Mouse (Mus musculus) heart, adult 2 months (tissue): ENCODE measurements at regions not wholly inside any gene's neighbourhood (a gene's known extent, or its start where the extent isn't known, plus 50 kb on each side); places are given as distances from the start of the nearest gene placed in this dataset.

ENCODE experiments used
- DNase-seq, 2 experiments: peaks; one replicate each; pipeline ENCODE4 v3.0.0; 2021
- H3K27ac ChIP-seq: fragments of 200-600 bp; 2 replicates; pipeline ENCODE4 v1.8.1; 2022
- H3K27me3 ChIP-seq: fragments of 200-500 bp; 2 replicates; pipeline ENCODE4 v1.6.1; 2012; ENCODE audit warnings: mild to moderate bottlenecking, low read length, inconsistent platforms, mixed read lengths; ENCODE audit not compliant: control insufficient read depth, insufficient read depth
- H3K36me3 ChIP-seq: fragments of 200-500 bp; 2 replicates; pipeline ENCODE4 v1.6.1; 2012; ENCODE audit warnings: low read length, inconsistent platforms; ENCODE audit not compliant: control insufficient read depth, insufficient read depth
- H3K4me1 ChIP-seq: fragments of 200-500 bp; 2 replicates; pipeline ENCODE4 v1.6.1; 2011; ENCODE audit warnings: low read length; ENCODE audit not compliant: control insufficient read depth, insufficient read depth
- H3K4me3 ChIP-seq: fragments of 200-600 bp; 2 replicates; pipeline ENCODE4 v1.8.1; 2022
- H3K79me2 ChIP-seq: fragments of 200-500 bp; replicated peaks from 2 replicates; pipeline ENCODE4 v1.6.1; 2012; ENCODE audit warnings: mild to moderate bottlenecking, inconsistent platforms, low read length, moderate library complexity, mixed read lengths; ENCODE audit not compliant: control insufficient read depth, insufficient read depth
- H3K9ac ChIP-seq: fragments of 200-500 bp; 2 replicates; pipeline ENCODE4 v1.6.1; 2012; ENCODE audit warnings: low read depth, mild to moderate bottlenecking, control low read depth, inconsistent platforms, low read length, mixed read lengths
- CTCF ChIP-seq: fragments of 200-600 bp; IDR thresholded peaks from 2 replicates; pipeline ENCODE4 v1.8.1; 2022; ENCODE audit warnings: antibody characterized with exemption, mild to moderate bottlenecking, moderate library complexity
- EP300 ChIP-seq: fragments of 200-500 bp; IDR thresholded peaks from 2 replicates; pipeline ENCODE4 v1.6.1; 2011; ENCODE audit warnings: low read depth, low read length, control low read depth; ENCODE audit not compliant: insufficient read depth
- POLR2A ChIP-seq: fragments of 200-500 bp; IDR thresholded peaks from 2 replicates; pipeline ENCODE4 v1.6.1; 2011; ENCODE audit warnings: mild to moderate bottlenecking, low read depth, low read length, control low read depth; ENCODE audit not compliant: insufficient read depth
- WGBS: fragments of 180-500 bp; shearing (Covaris S2); methylation state at CpG from one replicate; pipeline ENCODE4 v1.1.7; 2018; 5-methylcytosine and 5-hydroxymethylcytosine counted together
- intact Hi-C: fragments of 180-260 bp; cut with DNase I; formaldehyde crosslinking; loops from one replicate; pipeline ENCODE4 v1.15.1; 2025

DNA sequence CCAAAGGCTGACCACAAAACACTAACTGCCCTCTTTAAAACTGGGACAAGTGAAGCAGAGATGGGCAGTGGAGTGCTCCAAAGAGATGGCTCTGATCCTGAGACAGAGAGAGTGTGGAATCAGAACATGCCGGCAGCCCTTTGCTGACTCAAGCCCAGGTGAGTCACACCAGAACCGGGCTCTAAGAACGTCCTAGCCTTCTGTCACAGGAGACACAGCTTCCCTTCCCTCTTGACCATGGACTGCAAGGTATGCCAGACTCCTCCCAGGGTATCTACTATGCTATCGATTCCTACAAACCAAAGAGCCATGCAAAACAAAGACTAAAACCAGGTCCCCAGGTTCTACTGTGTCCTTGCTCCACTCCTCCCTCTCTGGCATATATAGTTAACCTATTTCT lies 98.0 kb downstream of the Dhx15 start:
- TF ChIP-seq POLR2A (no peak), EP300 (no peak), CTCF (no peak)

DNA sequence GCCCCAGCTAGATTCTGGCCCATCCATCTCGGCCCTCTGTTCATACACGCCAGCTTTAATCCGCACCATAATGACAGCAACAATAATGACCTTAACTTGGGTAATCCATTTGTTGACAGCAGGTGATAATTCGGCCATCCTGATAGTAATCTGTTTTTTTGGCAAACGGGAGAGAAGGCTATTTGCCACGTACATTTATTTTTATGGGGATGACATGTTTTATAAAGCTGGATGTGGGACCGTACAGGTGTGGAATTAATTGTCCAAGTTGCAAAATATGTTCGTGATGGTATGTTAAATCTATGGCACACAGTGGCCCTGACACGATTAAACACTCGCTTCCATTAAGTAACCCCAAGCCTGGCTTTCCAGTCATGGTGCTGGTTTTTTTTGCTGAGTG lies 102.2 kb downstream of the Dhx15 start:
- Histone ChIP-seq H3K4me1 (no peaks in the 10 kb centered on the region), H3K4me3 (no peak overlapping the region), H3K36me3 (no peaks in the 10 kb centered on the region), H3K9ac (no peak overlapping the region), H3K79me2 (no peaks in the 10 kb centered on the region), H3K27ac (no peak overlapping the region), H3K27me3 (no peaks in the 10 kb centered on the region)
- no peak for TF ChIP-seq POLR2A
- no peak for TF ChIP-seq CTCF
- TF ChIP-seq EP300: no peak
- intact Hi-C loops: no loop called here
- WGBS: 88% methylated on average over 10 of the region's 10 CpGs
- no peak for DNase-seq

More for the DNA sequence above, 98.0 kb downstream of the Dhx15 start:
- Histone ChIP-seq H3K79me2 (no peaks in the 10 kb centered on the region), H3K4me1 (no peaks in the 10 kb centered on the region), H3K36me3 (no peaks in the 10 kb centered on the region), H3K27me3 (no peaks in the 10 kb centered on the region), H3K9ac (no peak overlapping the region), H3K4me3 (no peak overlapping the region), H3K27ac (no peak overlapping the region)
- WGBS: 62% methylated on average over 4 of the region's 4 CpGs
- intact Hi-C loops: no loop called here
- DNase-seq: no peak

DNA sequence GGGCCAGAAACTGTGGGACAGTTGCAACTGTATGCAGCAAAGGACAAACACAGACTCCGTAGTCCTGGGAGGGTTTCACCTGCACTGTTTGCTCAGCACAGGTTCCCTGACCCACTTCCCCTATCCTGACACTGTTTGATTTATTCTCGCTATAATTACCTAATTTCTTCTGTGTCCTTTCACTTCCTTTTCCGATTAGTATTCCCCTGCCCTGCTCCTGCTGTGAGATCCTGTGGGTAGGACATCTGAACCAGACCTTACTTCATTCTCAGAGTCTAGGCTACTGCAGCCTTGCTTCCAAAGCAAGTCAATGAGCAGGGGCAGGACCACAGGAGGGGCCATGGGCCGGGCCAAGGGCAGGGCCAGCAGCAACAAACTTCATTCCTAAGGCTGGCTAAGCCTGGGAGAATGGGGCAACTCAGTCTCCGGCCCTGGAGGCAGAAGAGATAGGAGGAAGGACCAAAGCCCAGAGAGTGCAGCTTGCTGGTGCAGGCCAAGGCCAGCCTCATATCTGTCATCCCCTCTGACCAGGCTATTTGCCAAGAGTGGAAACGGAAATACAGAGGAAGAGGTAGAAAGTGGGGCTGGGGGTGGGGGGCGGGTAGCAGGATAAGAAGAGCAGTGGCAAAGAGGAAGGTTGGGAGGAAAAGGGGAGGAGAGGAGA lies 103.4 kb downstream of the Dhx15 start:
- Histone ChIP-seq H3K27ac (no peak overlapping the region), H3K36me3 (no peaks in the 10 kb centered on the region), H3K4me3 (no peak overlapping the region), H3K9ac (no peak overlapping the region), H3K4me1 (no peaks in the 10 kb centered on the region), H3K79me2 (no peaks in the 10 kb centered on the region), H3K27me3 (no peaks in the 10 kb centered on the region)
- 38% methylated on average over 6 of the region's 7 CpGs for WGBS
- no peak for DNase-seq
- intact Hi-C loops: no loop called here
- TF ChIP-seq EP300: no peak
- TF ChIP-seq CTCF: no peak
- no peak for TF ChIP-seq POLR2A

DNA sequence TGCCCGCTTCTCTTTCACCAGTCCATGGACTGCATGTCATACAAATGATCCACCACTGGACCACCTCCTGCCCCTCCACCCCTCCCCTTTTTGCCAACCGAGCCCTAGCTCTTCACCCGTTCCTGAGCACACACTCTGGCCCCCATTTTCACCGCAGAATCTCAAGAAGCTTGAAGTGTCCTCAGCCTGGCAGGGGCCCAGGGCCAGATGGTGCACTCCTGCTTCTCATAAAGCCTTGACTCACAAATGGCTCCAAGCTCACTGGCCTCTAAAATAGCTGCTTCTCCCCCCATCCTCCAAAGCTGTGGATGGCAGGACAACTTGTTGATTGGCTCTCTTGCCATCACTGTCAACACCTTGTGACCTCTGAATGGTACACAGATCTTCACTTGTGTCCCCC lies 110.0 kb downstream of the Dhx15 start:
- Histone ChIP-seq H3K79me2 (no peaks in the 10 kb centered on the region), H3K36me3 (no peaks in the 10 kb centered on the region), H3K4me1 (no peaks in the 10 kb centered on the region), H3K9ac (no peak overlapping the region), H3K27me3 (no peaks in the 10 kb centered on the region), H3K4me3 (no peak overlapping the region), H3K27ac (no peak overlapping the region)
- no peak for DNase-seq
- 54% methylated on average over 4 of the region's 4 CpGs for WGBS
- intact Hi-C loops: no loop called here
- TF ChIP-seq POLR2A (no peak), CTCF (no peak), EP300 (no peak)

DNA sequence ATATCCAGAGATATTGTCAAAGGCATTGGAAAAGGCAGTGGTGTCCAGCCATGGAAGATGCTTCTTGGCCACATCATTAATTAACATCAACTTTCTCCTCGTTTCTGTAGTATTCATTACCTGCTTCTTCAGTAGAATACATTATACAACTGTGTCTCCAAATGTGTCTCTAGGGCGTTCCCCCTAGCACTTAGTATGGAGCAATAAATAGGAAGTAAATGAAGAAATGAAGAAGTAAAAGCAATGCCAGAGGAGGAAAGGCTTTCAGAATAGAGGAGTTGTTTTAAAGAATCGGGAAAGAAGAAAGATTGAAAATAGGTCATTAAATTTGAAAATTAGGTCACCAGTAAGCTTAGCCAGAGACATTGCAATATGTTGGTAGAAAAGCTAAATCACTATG lies 112.6 kb downstream of the Dhx15 start:
- H3K4me3 ChIP-seq: no peak overlapping the region
- H3K27ac ChIP-seq: no peak overlapping the region
- 81% methylated on average over 3 of the region's 3 CpGs for WGBS
- H3K9ac ChIP-seq: no peak overlapping the region
- intact Hi-C loops: no loop called here
- DNase-seq: no peak
- no peaks in the 10 kb centered on the region for H3K36me3 ChIP-seq
- TF ChIP-seq POLR2A (no peak), CTCF (no peak), EP300 (no peak)
- H3K79me2 ChIP-seq: no peaks in the 10 kb centered on the region
- no peaks in the 10 kb centered on the region for H3K27me3 ChIP-seq
- H3K4me1 ChIP-seq: no peaks in the 10 kb centered on the region

DNA sequence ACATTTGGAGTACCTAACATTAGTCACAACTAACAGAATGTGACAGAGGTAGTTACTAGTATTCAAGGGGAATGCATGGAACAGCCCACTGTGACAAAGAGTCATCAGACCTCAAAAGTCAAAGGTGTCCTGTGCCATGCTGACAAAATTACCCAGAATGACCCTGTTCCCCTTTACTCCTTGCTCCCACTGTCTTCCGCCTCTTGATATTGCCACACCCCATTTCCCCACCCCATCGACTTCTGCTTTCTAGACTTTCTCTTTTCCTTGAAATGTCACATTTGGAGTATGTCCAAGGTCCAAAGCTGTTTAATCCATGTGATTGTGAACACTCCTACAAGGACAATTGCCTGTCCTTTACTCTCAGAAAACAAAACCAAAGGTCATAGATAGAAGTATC lies 115.2 kb downstream of the Dhx15 start:
- TF ChIP-seq POLR2A (no peak), CTCF (no peak), EP300 (no peak)
- H3K9ac ChIP-seq: no peak overlapping the region
- intact Hi-C loops: no loop called here
- no peak for DNase-seq
- WGBS: 89% methylated on average over 2 of the region's 2 CpGs
- no peaks in the 10 kb centered on the region for H3K4me1 ChIP-seq
- no peaks in the 10 kb centered on the region for H3K79me2 ChIP-seq
- H3K27ac ChIP-seq: no peak overlapping the region
- H3K27me3 ChIP-seq: no peaks in the 10 kb centered on the region
- H3K36me3 ChIP-seq: no peaks in the 10 kb centered on the region
- H3K4me3 ChIP-seq: no peak overlapping the region
